Mouse (Mus musculus) lung, adult 2 months (tissue): ENCODE measurements around the gene Troap.

Experiments
- CTCF ChIP-seq: fragments of 200-500 bp; IDR thresholded peaks from 2 replicates; pipeline ENCODE4 v1.5.1; 2011; ENCODE audit warnings: mild to moderate bottlenecking, low read length, control low read depth; ENCODE audit not compliant: insufficient read depth
- POLR2A ChIP-seq: fragments of 200-500 bp; IDR thresholded peaks from 2 replicates; pipeline ENCODE4 v1.6.1; 2011; ENCODE audit warnings: low read depth, mild to moderate bottlenecking, control low read depth, low read length, borderline replicate concordance; ENCODE audit errors: extremely low read depth

DNA sequence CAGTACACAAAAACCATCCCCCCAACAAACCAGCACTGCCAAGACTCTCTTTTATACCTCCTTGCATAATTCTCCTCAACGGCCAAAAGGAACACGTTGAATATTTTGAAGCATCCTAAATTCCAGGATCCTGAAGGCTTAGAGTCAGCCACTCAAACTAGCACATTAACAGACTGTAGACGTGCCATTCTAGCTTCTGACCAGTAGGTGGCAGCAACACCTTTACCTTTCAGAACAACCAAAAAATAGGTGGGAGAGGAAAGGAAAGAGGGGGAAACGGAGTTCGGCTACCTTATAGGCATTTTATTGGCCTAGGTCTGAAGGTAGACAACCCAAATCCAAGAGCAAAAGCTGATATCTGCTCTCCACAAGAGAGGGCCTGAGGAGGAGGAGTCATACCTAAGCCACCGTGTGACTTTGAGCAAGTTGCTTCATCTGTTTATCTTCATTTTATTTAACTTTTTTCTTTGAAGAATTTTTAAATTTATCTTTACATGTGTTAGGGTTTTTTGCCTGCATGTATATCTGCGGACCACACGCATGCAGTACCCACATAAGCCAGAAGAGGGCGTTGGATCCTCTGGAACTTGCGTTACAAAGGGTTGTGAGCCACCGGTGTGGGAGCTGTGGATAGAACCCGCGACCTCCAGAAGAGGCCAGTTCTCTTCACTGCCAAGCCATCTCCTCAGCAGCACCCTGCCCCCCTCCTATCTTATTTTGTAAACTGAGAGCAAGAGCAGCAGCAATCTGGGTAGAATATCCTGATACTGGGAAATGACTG is 24.7 kb upstream of the Troap start:
- TF ChIP-seq POLR2A: no peak
- TF ChIP-seq CTCF: peak; percentile 60
